Mouse (Mus musculus) stomach, embryonic 14.5 days (tissue): Measurements from ENCODE around the gene Galnt17. TPM values are rescaled to one million over a fixed set of nuclear protein-coding genes. Genes with fewer than 3 reads are reported as not detected.
A peak's percentile ranks its signal among the peaks of the same experiment; 100 is the strongest.

Experiments
- ATAC-seq: fragments of 200-750 bp; cut with Nextera tagmentation; 2 replicates; pipeline ENCODE4 v1.8.0; 2017; ENCODE audit warnings: low read depth, moderate TSS enrichment; ENCODE audit not compliant: insufficient number of reproducible peaks, insufficient read depth, low FRiP score
- H3K27ac ChIP-seq: fragments of 300-500 bp; sonication (generic); 2 replicates; pipeline ENCODE4 v1.5.1; 2014; ENCODE audit warnings: mild to moderate bottlenecking, low read length, moderate library complexity, mixed read lengths
- H3K27me3 ChIP-seq: fragments of 300-500 bp; sonication (generic); 2 replicates; pipeline ENCODE4 v1.6.1; 2014; ENCODE audit warnings: low read length, control low read depth, mixed read lengths; ENCODE audit not compliant: control insufficient read depth, insufficient read depth
- H3K36me3 ChIP-seq: fragments of 300-500 bp; sonication (generic); 2 replicates; pipeline ENCODE4 v1.6.1; 2014; ENCODE audit warnings: mild to moderate bottlenecking, control low read depth, low read length, moderate library complexity, mixed read lengths; ENCODE audit not compliant: control insufficient read depth, insufficient read depth
- H3K4me1 ChIP-seq: fragments of 300-500 bp; sonication (generic); 2 replicates; pipeline ENCODE4 v1.6.1; 2014; ENCODE audit warnings: low read length, control low read depth, mixed read lengths; ENCODE audit not compliant: control insufficient read depth, insufficient read depth
- H3K4me2 ChIP-seq: fragments of 300-500 bp; sonication (generic); replicated peaks from 2 replicates; pipeline ENCODE4 v1.6.1; 2014; ENCODE audit warnings: low read depth, low read length, control low read depth
- H3K4me3 ChIP-seq: fragments of 300-500 bp; sonication (generic); 2 replicates; pipeline ENCODE4 v1.5.1; 2014; ENCODE audit warnings: low read depth, low read length, control low read depth
- H3K9ac ChIP-seq: fragments of 300-500 bp; sonication (generic); replicated peaks from 2 replicates; pipeline ENCODE4 v1.6.1; 2014; ENCODE audit warnings: low read depth, mild to moderate bottlenecking, control low read depth, low read length, moderate library complexity, mixed read lengths
- H3K9me3 ChIP-seq: fragments of 300-500 bp; sonication (generic); 2 replicates; pipeline ENCODE4 v1.6.1; 2016; ENCODE audit warnings: low read depth, low read length, control low read depth; ENCODE audit not compliant: control insufficient read depth
- WGBS: fragments of 180-500 bp; shearing (Covaris S2); extraction: QIAGEN DNeasy Blood & Tissue Kit; methylation state at CpG from one replicate; pipeline ENCODE4 v1.1.7; 2014; 5-methylcytosine and 5-hydroxymethylcytosine counted together
- polyA plus RNA-seq: library from polyadenylated mRNA; unstranded; fragments of >200 nt; fragmentation: Nextera tagmentation; extraction: Ambion mirVana; gene quantifications from 2 replicates; pipeline ENCODE4 v1.2.1, GENCODE M21; 2014

Gene Galnt17
- polyA plus RNA-seq, 1 experiment from 2014 or later: 1.9 TPM

DNA sequence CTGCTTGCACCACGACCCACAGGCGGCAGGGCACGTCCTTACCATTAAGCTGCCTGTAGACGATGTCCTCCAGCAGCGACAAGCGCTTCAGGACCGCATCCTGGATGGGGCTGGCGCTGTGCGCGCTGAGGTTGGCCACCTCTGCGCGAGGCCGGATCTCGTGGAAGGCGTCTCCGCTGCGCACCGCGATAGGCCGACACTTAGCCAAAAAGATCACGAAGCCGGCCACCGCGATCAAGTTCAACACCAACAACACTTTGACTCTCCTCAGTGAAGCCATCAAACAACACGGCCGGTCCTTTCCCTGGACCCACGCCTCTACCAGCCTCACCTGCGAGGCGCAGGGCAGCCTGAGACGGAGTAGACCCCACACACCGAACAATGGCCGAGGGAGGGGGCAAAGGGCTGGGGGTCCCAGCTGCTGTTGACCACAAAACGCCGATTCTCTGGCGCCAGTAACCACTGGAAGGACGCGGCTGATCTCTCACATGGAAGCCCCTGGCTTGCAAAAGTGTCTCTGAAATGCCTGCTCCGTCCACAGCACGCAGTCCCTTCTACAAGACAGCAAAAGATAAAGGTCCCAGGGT lies 1.9 kb downstream of the Galnt17 start:
- no peak for ATAC-seq
- H3K9ac ChIP-seq: no peak overlapping the region

DNA sequence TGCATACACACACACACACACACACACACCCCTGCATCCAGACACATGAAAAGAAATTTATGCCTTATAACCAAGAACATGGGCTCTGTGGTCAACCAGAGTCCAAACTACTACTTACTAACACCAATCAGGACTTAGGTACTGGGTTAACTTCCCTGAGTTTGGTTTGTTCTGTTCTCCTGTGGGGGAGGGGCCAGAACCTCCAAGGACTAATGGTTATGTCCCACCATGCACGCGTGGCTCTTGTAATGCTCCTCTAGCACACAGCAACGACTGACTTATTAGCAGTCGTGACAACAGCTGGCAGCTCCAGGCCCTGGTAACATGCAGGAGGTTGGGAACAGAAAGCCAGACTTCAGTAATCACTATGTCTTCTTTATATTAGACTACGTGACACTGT lies 3.1 kb downstream of the Galnt17 start:
- no peak overlapping the region for H3K4me2 ChIP-seq
- no peaks in the 10 kb centered on the region for H3K9me3 ChIP-seq
- H3K9ac ChIP-seq: no peak overlapping the region
- H3K27me3 ChIP-seq: peaks cover 6% of the 10 kb centered on the region
- H3K4me3 ChIP-seq: no peak overlapping the region
- no peak overlapping the region for H3K27ac ChIP-seq
- no peaks in the 10 kb centered on the region for H3K36me3 ChIP-seq
- WGBS: 43% methylated on average over 5 of the region's 5 CpGs
- H3K4me1 ChIP-seq: peaks cover 4% of the 10 kb centered on the region; the same call in 1 of the 2 replicates
- no peak for ATAC-seq

More for the DNA sequence above, 1.9 kb downstream of the Galnt17 start:
- Histone ChIP-seq H3K36me3 (no peaks in the 10 kb centered on the region), H3K4me2 (peak overlapping the region; percentile 98), H3K4me3 (peak overlapping the region; percentile 64), H3K9me3 (no peaks in the 10 kb centered on the region), H3K27ac (no peak overlapping the region), H3K4me1 (peaks cover 4% of the 10 kb centered on the region; the same call in 1 of the 2 replicates), H3K27me3 (peaks cover 6% of the 10 kb centered on the region)
- WGBS: under 1% methylated on average over 39 of the region's 39 CpGs

DNA sequence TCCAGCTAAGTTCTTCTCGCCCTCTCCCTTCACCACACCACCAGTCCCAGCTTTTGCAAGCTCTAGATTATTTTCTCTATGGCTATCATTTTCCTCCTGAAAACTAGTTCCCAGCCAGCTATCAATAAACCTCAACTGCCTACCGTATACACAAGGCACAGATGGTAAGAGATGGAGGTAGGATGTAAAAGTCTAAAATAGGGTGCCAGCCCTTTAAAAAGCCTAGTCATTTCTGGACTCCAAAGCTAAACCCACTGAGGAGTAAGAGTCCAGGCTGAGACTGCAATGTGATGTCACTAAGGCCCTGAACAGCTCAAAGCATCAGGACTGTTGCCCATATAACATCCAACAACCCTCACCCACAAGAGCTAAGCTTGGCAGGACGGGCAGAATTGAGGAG lies 6.8 kb downstream of the Galnt17 start:
- 86% methylated on average over 3 of the region's 3 CpGs for WGBS

DNA sequence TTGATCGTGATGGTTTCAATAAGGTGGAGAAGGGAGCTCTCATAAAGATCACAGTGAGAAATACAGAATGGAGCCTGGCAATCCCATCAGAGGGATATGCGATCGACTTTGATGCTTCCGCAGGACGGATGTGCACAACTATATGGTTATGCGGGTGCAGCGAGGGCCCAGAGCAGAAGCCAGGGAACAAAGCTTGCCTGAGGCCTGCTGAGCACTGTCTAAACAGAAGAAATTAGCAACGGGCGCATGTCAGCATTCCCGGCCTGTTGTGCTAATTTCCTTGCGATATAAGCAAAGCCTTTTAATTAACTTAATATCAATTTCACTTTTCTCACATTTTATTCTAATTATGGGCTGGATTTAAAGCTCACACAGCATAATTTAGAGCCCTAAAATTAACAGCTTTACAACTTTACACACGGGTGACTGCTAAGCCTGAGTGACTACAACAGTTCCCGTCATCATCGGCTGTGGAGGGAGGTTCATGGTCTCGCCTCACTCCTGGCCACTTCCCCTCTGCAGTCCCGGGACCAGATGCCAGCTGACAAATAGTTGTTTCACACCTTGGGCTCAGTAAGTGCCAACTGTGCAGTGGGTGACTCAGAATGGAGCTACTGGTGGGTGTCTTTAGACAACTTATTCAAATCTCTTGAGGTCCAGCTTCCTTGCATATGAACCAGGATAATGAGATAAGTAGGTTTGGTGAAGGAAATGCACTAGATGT lies 14.4 kb downstream of the Galnt17 start:
- no peaks in the 10 kb centered on the region for H3K4me1 ChIP-seq
- H3K27ac ChIP-seq: no peak overlapping the region
- H3K9me3 ChIP-seq: no peaks in the 10 kb centered on the region
- no peak overlapping the region for H3K9ac ChIP-seq
- no peaks in the 10 kb centered on the region for H3K36me3 ChIP-seq
- no peak for ATAC-seq
- no peaks in the 10 kb centered on the region for H3K27me3 ChIP-seq
- 87% methylated on average over 16 of the region's 16 CpGs for WGBS
- H3K4me2 ChIP-seq: no peak overlapping the region
- H3K4me3 ChIP-seq: no peak overlapping the region

More for the DNA sequence above, 6.8 kb downstream of the Galnt17 start:
- Histone ChIP-seq H3K36me3 (no peaks in the 10 kb centered on the region), H3K4me1 (peaks cover 4% of the 10 kb centered on the region; the same call in 1 of the 2 replicates), H3K4me2 (no peak overlapping the region), H3K4me3 (no peak overlapping the region), H3K9me3 (no peaks in the 10 kb centered on the region), H3K9ac (no peak overlapping the region), H3K27me3 (peaks cover 6% of the 10 kb centered on the region), H3K27ac (no peak overlapping the region)
- ATAC-seq: no peak

DNA sequence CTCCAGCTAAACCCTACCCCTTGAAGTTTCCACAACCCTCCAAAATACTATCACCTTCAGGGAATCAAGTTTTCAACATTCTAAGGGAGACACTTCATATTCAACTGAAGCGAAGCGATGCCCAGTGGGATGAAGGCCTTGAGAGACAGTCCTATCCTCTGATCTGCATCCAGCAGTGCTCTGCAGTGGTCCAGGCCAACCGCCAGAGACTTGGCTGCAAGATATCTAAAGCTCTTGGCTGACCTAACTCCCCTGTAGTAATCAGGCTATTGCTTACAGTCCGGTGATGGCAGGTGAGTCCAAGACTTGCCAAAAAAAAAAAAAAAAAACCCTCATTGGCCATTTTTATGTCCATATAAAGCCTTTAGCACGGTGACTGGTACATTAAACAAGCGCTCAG lies 21.2 kb downstream of the Galnt17 start:
- H3K36me3 ChIP-seq: no peaks in the 10 kb centered on the region
- H3K4me3 ChIP-seq: no peak overlapping the region
- WGBS: 85% methylated on average over 6 of the region's 6 CpGs
- ATAC-seq: no peak
- H3K4me1 ChIP-seq: no peaks in the 10 kb centered on the region
- no peaks in the 10 kb centered on the region for H3K9me3 ChIP-seq
- no peak overlapping the region for H3K4me2 ChIP-seq
- H3K27ac ChIP-seq: no peak overlapping the region
- no peaks in the 10 kb centered on the region for H3K27me3 ChIP-seq
- H3K9ac ChIP-seq: no peak overlapping the region

DNA sequence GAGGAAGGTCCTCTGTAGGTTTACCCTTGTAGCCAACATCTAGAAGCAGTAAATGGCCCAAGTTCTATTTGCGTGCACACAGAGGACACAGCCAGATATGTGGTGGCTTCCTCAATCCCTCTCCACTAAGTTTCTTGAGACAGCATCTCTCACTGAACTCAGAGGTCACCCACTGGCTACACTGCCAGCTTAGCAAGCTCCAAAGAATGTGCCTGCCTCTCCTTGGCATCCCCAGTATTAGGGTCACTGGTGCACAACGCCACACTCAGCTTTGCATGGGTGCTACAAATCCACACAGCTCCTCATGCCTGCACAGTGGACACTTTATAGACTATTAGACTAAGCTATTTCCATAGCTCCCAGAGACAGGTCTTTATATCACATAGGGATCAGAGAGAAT lies 21.6 kb downstream of the Galnt17 start:
- ATAC-seq: no peak
- no peak overlapping the region for H3K27ac ChIP-seq

DNA sequence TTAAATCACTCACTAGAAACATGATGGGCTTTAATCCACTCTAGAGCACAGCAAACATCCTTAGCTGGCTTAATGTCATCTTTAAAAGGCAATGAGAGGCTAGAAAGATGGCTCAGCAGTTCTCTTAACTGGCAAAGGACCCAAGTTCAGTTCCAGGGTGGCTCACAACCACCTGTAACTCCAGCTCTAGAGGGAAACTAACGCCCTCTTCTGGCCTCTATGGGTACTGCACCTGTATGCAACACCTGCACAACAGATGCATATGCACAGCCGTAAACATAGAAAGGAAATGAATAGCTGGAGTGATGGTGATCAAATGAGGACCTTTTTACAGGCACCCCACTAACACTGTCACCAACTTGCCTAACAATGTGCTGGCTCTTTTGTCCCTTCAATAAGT lies 27.9 kb downstream of the Galnt17 start:
- Histone ChIP-seq H3K36me3 (no peaks in the 10 kb centered on the region), H3K27ac (no peak overlapping the region), H3K4me2 (no peak overlapping the region), H3K9me3 (peaks cover 3% of the 10 kb centered on the region; the same call in 1 of the 2 replicates), H3K27me3 (no peaks in the 10 kb centered on the region), H3K4me1 (no peaks in the 10 kb centered on the region), H3K9ac (no peak overlapping the region), H3K4me3 (no peak overlapping the region)
- WGBS: 53% methylated on average over 2 of the region's 2 CpGs
- no peak for ATAC-seq

More for the DNA sequence above, 21.6 kb downstream of the Galnt17 start:
- Histone ChIP-seq H3K4me2 (no peak overlapping the region), H3K4me1 (no peaks in the 10 kb centered on the region), H3K36me3 (no peaks in the 10 kb centered on the region), H3K4me3 (no peak overlapping the region), H3K9me3 (no peaks in the 10 kb centered on the region), H3K27me3 (no peaks in the 10 kb centered on the region), H3K9ac (no peak overlapping the region)
- WGBS: 93% methylated on average over 2 of the region's 2 CpGs

DNA sequence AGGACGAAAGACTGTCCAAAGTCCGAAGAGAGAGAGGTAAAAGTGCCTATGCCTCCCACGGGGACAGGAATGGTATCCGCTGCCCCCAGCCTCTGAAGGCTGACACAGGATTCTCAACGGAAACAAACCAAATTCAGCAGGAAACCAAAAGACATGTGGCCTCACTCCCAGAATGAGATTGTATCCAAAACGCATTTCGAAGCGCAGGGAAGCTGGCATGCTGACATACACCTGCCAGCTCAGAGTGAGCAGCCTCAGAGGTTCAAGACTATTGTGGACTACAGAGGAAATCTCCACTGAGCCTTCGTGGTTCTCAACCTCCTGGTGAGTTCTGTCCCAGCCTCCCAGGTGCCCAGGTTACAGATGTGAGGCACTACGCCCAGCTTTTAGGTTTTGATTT lies 29.0 kb downstream of the Galnt17 start:
- no peak for ATAC-seq
- Histone ChIP-seq H3K27me3 (no peaks in the 10 kb centered on the region), H3K36me3 (no peaks in the 10 kb centered on the region), H3K4me1 (no peaks in the 10 kb centered on the region), H3K9ac (no peak overlapping the region), H3K27ac (no peak overlapping the region), H3K4me3 (no peak overlapping the region), H3K4me2 (no peak overlapping the region), H3K9me3 (peaks cover 3% of the 10 kb centered on the region; the same call in 1 of the 2 replicates)
- WGBS: 71% methylated on average over 10 of the region's 10 CpGs
